Mouse (Mus musculus): ENCODE data around the gene Spib. TPM values are rescaled to one million over a fixed set of nuclear protein-coding genes. Genes with fewer than 3 reads are reported as not detected.

Spib gene
- polyA plus RNA-seq, 1 experiment from 2014 or later, result 0.07 TPM

DNA sequence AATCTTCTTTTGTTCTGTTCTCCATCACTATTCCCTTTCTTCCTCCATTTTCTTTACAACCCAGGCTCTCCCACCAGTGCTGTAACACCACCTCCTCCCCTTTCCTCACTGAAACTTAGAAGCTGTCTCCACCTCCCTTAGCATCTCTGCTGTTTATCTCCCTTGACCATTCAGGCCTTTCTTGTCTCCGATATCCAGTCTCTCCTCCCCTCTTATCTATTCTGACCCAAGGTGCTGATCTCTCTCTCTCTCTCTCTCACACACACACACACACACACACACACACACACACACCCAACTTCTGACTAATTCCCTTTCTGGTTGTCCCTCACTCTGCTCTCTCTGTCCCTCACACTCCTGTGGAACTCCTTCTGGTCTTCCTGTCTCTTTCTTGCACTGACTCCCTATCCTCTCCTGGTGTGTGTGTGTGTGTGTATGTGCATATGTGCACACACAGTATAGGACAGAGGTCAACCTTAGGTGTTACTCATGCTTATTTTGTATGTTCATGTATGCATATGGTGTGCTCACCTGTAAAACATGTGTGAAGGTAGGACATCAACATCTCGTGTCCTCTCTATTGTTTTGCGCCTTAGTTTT lies 48.9 kb downstream of the Spib start:
- peaks cover 5% of the 10 kb centered on the region for H3K27me3 ChIP-seq (ENCODE audit: control insufficient read depth, insufficient read depth, low read length)
- no peak overlapping the region for H3K27ac ChIP-seq (replicated peaks; ENCODE audit: low read depth, low read length)
- DNase-seq (ENCODE audit: low spot score), result no peak
- H3K9me3 ChIP-seq (ENCODE audit: control insufficient read depth, low read length), result no peaks in the 10 kb centered on the region
- ATAC-seq (ENCODE audit: insufficient number of reproducible peaks, low FRiP score, low TSS enrichment, low read depth), result no peak
- H3K4me3 ChIP-seq (ENCODE audit: low read depth, low read length), result no peak overlapping the region
- H3K9ac ChIP-seq (ENCODE audit: low read length), result no peak overlapping the region
- H3K4me1 ChIP-seq (ENCODE audit: control insufficient read depth, insufficient read depth, low read length), result no peaks in the 10 kb centered on the region
- 73% methylated on average over 3 of the region's 3 CpGs for WGBS
- H3K36me3 ChIP-seq (ENCODE audit: control insufficient read depth, insufficient read depth, low read length), result no peaks in the 10 kb centered on the region
- H3K4me2 ChIP-seq (ENCODE audit: low read depth, severe bottlenecking), result no peak overlapping the region

Small RNA genes within 50 kb of the gene (microRNA-seq; reads per million reads assigned to microRNA genes)
- gene Mir7053, result not detected

Other genes with a start within 250 kb of the Spib start
- gene Clec11a, start 225.2 kb downstream of the Spib start, polyA plus RNA-seq (2014; fragmentation: Nextera tagmentation; extraction: Ambion mirVana), result 1.9 and 2.2 TPM in 2 replicates
- gene Shank1, start 221.8 kb downstream of the Spib start, polyA plus RNA-seq (2014; fragmentation: Nextera tagmentation; extraction: Ambion mirVana), result 0.78 and 0.85 TPM in 2 replicates
- gene Syt3, start 148.0 kb downstream of the Spib start, polyA plus RNA-seq (2014; fragmentation: Nextera tagmentation; extraction: Ambion mirVana), result 2.1 TPM in 2 replicates
- gene 1700008O03Rik, start 146.3 kb downstream of the Spib start, polyA plus RNA-seq (2014; fragmentation: Nextera tagmentation; extraction: Ambion mirVana), result 0.37 and 0.53 TPM in 2 replicates
- 0.51 and 0.60 TPM in 2 replicates for gene Lrrc4b, start 103.1 kb downstream of the Spib start, polyA plus RNA-seq (2014; fragmentation: Nextera tagmentation; extraction: Ambion mirVana)
- 0.60 TPM in 1 of 2 replicates, not detected in the other for gene Aspdh, start 66.7 kb downstream of the Spib start, polyA plus RNA-seq (2014; fragmentation: Nextera tagmentation; extraction: Ambion mirVana)
- 64.4 and 65.4 TPM in 2 replicates for gene Josd2, start 64.1 kb downstream of the Spib start, polyA plus RNA-seq (2014; fragmentation: Nextera tagmentation; extraction: Ambion mirVana)
- gene Emc10, start 35.5 kb downstream of the Spib start, polyA plus RNA-seq (2014; fragmentation: Nextera tagmentation; extraction: Ambion mirVana), result 83.0 and 85.8 TPM in 2 replicates
- gene Fam71e1, start 35.5 kb downstream of the Spib start, polyA plus RNA-seq (2014; fragmentation: Nextera tagmentation; extraction: Ambion mirVana), result 13.2 and 15.0 TPM in 2 replicates
- 0.09 and 0.20 TPM in 2 replicates for gene Mybpc2, start 7.4 kb downstream of the Spib start, polyA plus RNA-seq (2014; fragmentation: Nextera tagmentation; extraction: Ambion mirVana)
- gene Pold1, start 16.8 kb upstream of the Spib start, polyA plus RNA-seq (2014; fragmentation: Nextera tagmentation; extraction: Ambion mirVana), result 82.5 and 84.3 TPM in 2 replicates
- 70.2 and 72.1 TPM in 2 replicates for gene Nr1h2, start 21.9 kb upstream of the Spib start, polyA plus RNA-seq (2014; fragmentation: Nextera tagmentation; extraction: Ambion mirVana)
- 0.44 and 0.61 TPM in 2 replicates for gene Napsa, start 40.3 kb upstream of the Spib start, polyA plus RNA-seq (2014; fragmentation: Nextera tagmentation; extraction: Ambion mirVana)
- 0.31 and 0.36 TPM in 2 replicates for gene Kcnc3, start 58.6 kb upstream of the Spib start, polyA plus RNA-seq (2014; fragmentation: Nextera tagmentation; extraction: Ambion mirVana)
- 1.9 and 2.1 TPM in 2 replicates for gene Myh14, start 138.8 kb upstream of the Spib start, polyA plus RNA-seq (2014; fragmentation: Nextera tagmentation; extraction: Ambion mirVana)
- not detected in 2 replicates for gene Izumo2, start 176.7 kb upstream of the Spib start, polyA plus RNA-seq (2014; fragmentation: Nextera tagmentation; extraction: Ambion mirVana)
- 36.8 and 38.2 TPM in 2 replicates for gene Vrk3, start 216.3 kb upstream of the Spib start, polyA plus RNA-seq (2014; fragmentation: Nextera tagmentation; extraction: Ambion mirVana)
- 3.2 and 3.8 TPM in 2 replicates for gene Zfp473, start 219.0 kb upstream of the Spib start, polyA plus RNA-seq (2014; fragmentation: Nextera tagmentation; extraction: Ambion mirVana)